Mouse (Mus musculus) stomach, postnatal 0 days (tissue): ENCODE data around the gene Elfn1. TPM values are rescaled to one million over a fixed set of nuclear protein-coding genes. Genes with fewer than 3 reads are reported as not detected.

ENCODE experiments used
- ATAC-seq: fragments of 200-750 bp; cut with Nextera tagmentation; 2 replicates; pipeline ENCODE4 v1.8.0; 2017; ENCODE audit not compliant: low FRiP score, low TSS enrichment
- DNase-seq: peaks from one replicate; pipeline ENCODE4 v3.0.0-alpha.2; 2016; ENCODE audit warnings: low spot score
- H3K27ac ChIP-seq: fragments of 300-500 bp; sonication (generic); replicated peaks from 2 replicates; pipeline ENCODE4 v1.5.1; 2014; ENCODE audit warnings: mild to moderate bottlenecking, control low read depth
- H3K27me3 ChIP-seq: fragments of 300-500 bp; sonication (generic); 2 replicates; pipeline ENCODE4 v1.6.1; 2014; ENCODE audit warnings: low read length; ENCODE audit not compliant: control insufficient read depth, insufficient read depth
- H3K36me3 ChIP-seq: fragments of 300-500 bp; sonication (generic); 2 replicates; pipeline ENCODE4 v1.6.1; 2014; ENCODE audit warnings: low read length, mixed read lengths; ENCODE audit not compliant: control insufficient read depth, insufficient read depth
- H3K4me1 ChIP-seq: fragments of 300-500 bp; sonication (generic); replicated peaks from 2 replicates; pipeline ENCODE4 v1.6.1; 2014; ENCODE audit warnings: antibody characterized with exemption; ENCODE audit not compliant: control insufficient read depth, insufficient read depth
- H3K4me2 ChIP-seq: fragments of 300-500 bp; sonication (generic); replicated peaks from 2 replicates; pipeline ENCODE4 v1.6.1; 2014; ENCODE audit warnings: low read depth, mild to moderate bottlenecking, control low read depth, moderate library complexity
- H3K4me3 ChIP-seq: fragments of 300-500 bp; sonication (generic); 2 replicates; pipeline ENCODE4 v1.5.1; 2014; ENCODE audit warnings: low read depth, low read length, control low read depth
- H3K9ac ChIP-seq: fragments of 300-500 bp; sonication (generic); 2 replicates; pipeline ENCODE4 v1.6.1; 2014; ENCODE audit warnings: mild to moderate bottlenecking, low read length, control low read depth, mixed read lengths
- H3K9me3 ChIP-seq: fragments of 300-500 bp; sonication (generic); 2 replicates; pipeline ENCODE4 v1.6.1; 2016; ENCODE audit warnings: low read length; ENCODE audit not compliant: control insufficient read depth
- CTCF ChIP-seq: IDR thresholded peaks from 2 replicates; pipeline ENCODE4 v1.5.1; 2016; ENCODE audit warnings: antibody characterized with exemption, low read depth, mild to moderate bottlenecking, moderate library complexity
- EP300 ChIP-seq: optimal IDR thresholded peaks from 2 replicates; pipeline ENCODE3; 2016; ENCODE audit warnings: antibody characterized with exemption
- WGBS: fragments of 180-500 bp; shearing (Covaris S2); extraction: QIAGEN DNeasy Blood & Tissue Kit; methylation state at CpG from one replicate; pipeline ENCODE4 v1.1.7; 2014; 5-methylcytosine and 5-hydroxymethylcytosine counted together
- polyA plus RNA-seq: library from polyadenylated mRNA; unstranded; fragments of >200 nt; fragmentation: Nextera tagmentation; extraction: Ambion mirVana; gene quantifications from 2 replicates; pipeline ENCODE4 v1.2.1, GENCODE M21; 2015

Elfn1 gene
- polyA plus RNA-seq, 1 experiment from 2014 or later, result 0.12 TPM

DNA sequence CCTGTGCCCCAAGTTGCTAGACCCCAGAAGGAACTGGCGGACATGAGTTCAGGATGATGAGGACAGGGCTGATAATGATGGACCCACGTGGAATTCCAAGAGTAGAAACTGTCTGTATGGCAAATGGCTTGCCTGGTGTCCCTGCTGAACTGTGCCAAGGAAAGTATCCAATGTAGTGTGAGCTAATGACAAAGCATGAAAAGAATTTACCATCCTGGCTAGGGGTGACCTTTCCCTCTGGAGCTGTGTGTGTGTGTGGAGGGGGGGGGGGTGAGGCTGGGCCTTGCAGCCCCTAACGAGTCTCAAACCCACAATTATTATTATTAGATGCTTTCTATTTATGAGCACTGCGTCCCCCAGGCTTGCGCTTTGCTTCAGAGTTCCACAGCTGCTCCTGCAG is 105.9 kb downstream of the Elfn1 start:
- H3K27ac ChIP-seq, result no peak overlapping the region
- WGBS, result 72% methylated on average over 5 of the region's 5 CpGs
- no peaks in the 10 kb centered on the region for H3K4me1 ChIP-seq
- no peaks in the 10 kb centered on the region for H3K9me3 ChIP-seq
- H3K27me3 ChIP-seq, result no peaks in the 10 kb centered on the region
- H3K4me3 ChIP-seq, result no peak overlapping the region
- no peak overlapping the region for H3K4me2 ChIP-seq
- H3K36me3 ChIP-seq, result no peaks in the 10 kb centered on the region
- no peak for TF ChIP-seq EP300
- TF ChIP-seq CTCF, result no peak
- no peak overlapping the region for H3K9ac ChIP-seq
- no peak for ATAC-seq
- no peak for DNase-seq

DNA sequence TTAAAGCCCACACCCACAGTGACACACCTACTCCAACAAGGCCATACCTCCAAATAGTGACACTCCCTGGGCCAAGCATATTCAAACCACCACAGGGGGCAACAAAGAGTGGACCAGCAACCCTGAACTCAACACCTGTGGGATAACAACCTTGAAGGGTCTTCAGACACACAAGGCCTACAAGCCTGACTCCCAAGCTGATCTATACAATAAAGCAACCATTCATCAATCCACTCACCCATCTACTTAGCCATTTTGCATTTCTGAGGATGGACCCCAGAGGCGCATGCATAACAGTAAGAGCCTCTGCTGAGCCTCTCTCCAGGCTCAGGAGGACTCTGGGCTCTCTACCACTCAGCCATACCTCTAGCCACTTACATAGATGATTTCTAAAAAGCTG is 109.2 kb downstream of the Elfn1 start:
- H3K4me3 ChIP-seq, result no peak overlapping the region
- ATAC-seq, result no peak
- DNase-seq, result no peak
- no peaks in the 10 kb centered on the region for H3K4me1 ChIP-seq
- no peak overlapping the region for H3K4me2 ChIP-seq
- H3K36me3 ChIP-seq, result no peaks in the 10 kb centered on the region
- H3K9ac ChIP-seq, result no peak overlapping the region
- H3K9me3 ChIP-seq, result no peaks in the 10 kb centered on the region
- H3K27ac ChIP-seq, result no peak overlapping the region
- H3K27me3 ChIP-seq, result no peaks in the 10 kb centered on the region
- no peak for TF ChIP-seq EP300
- TF ChIP-seq CTCF, result no peak
- 96% methylated on average over 1 of the region's 1 CpGs for WGBS

DNA sequence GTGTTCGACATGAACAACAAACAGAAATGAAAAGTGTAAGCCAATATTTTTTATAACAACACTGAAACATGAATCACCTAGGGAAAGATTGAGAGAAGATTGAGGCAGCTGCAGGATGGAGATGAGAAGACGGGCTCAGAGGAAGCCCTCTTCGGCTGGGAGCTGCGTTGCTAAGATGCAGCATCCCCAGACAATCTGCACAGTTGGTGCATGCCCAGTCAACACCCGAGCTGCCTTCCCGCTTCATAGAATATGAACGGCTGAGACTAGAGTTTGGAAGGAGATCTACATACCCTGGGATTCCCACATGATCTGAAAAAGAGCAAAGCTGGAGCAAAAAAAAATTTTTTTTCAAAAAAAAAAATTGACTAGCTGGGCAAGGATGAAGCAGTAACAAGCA is 111.0 kb downstream of the Elfn1 start:
- H3K27ac ChIP-seq, result no peak overlapping the region
- H3K9ac ChIP-seq, result no peak overlapping the region
- no peaks in the 10 kb centered on the region for H3K36me3 ChIP-seq
- DNase-seq, result no peak
- H3K9me3 ChIP-seq, result no peaks in the 10 kb centered on the region
- no peak overlapping the region for H3K4me2 ChIP-seq
- no peak for ATAC-seq
- TF ChIP-seq CTCF, result no peak
- TF ChIP-seq EP300, result no peak
- H3K4me1 ChIP-seq, result no peaks in the 10 kb centered on the region
- H3K4me3 ChIP-seq, result no peak overlapping the region
- no peaks in the 10 kb centered on the region for H3K27me3 ChIP-seq
- 92% methylated on average over 7 of the region's 7 CpGs for WGBS

DNA sequence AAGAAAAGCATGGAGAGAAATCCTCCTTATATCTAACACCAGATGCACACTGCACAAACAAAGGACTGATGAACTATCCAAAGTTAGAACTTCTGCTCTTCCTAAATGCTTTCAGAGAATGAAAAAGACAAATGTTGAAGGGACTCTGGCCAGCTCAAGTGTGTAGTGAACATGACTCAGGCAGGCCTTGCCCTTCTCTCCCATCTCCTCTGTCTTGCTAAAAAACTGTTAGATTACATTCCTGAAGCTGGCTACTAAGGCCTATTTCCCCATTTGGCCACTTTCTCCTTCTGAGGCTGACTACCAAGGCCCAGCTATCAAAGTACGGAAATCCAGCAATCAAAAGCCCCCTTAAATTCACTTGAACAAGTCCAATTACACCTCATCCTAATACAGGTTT is 111.9 kb downstream of the Elfn1 start:
- H3K27ac ChIP-seq, result no peak overlapping the region
- TF ChIP-seq EP300, result no peak
- TF ChIP-seq CTCF, result no peak
- no peak overlapping the region for H3K4me2 ChIP-seq
- H3K9me3 ChIP-seq, result no peaks in the 10 kb centered on the region
- ATAC-seq (no peak), DNase-seq (no peak)
- no peaks in the 10 kb centered on the region for H3K4me1 ChIP-seq
- no peak overlapping the region for H3K9ac ChIP-seq
- 95% methylated on average over 1 of the region's 1 CpGs for WGBS
- H3K36me3 ChIP-seq, result no peaks in the 10 kb centered on the region
- no peaks in the 10 kb centered on the region for H3K27me3 ChIP-seq
- H3K4me3 ChIP-seq, result no peak overlapping the region

DNA sequence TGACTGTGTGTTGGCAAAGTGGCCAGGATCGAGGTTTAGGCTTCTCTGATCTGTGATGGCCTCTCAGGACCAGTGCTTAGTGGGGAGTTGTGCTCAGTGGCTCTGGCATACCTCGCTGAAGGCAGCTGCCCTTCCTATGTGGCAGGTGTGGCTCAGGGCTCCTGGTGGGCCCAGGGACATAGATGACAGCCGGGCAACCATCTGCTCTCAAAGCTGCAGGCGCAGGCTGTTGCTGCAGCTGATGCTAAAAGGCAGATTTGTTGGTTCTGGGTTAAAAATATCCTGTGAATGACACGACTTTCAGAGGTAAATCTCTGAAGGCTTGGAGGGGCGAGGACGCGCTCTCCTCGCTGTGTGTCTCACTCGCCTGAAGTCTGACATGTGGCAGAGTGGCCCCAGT is 114.0 kb downstream of the Elfn1 start:
- DNase-seq, result no peak
- H3K4me2 ChIP-seq, result no peak overlapping the region
- WGBS, result 82% methylated on average over 10 of the region's 10 CpGs
- no peaks in the 10 kb centered on the region for H3K9me3 ChIP-seq
- H3K4me3 ChIP-seq, result no peak overlapping the region
- TF ChIP-seq CTCF (no peak), EP300 (no peak)
- no peaks in the 10 kb centered on the region for H3K4me1 ChIP-seq
- no peak for ATAC-seq
- H3K36me3 ChIP-seq, result no peaks in the 10 kb centered on the region
- H3K27me3 ChIP-seq, result no peaks in the 10 kb centered on the region
- no peak overlapping the region for H3K27ac ChIP-seq
- H3K9ac ChIP-seq, result no peak overlapping the region

DNA sequence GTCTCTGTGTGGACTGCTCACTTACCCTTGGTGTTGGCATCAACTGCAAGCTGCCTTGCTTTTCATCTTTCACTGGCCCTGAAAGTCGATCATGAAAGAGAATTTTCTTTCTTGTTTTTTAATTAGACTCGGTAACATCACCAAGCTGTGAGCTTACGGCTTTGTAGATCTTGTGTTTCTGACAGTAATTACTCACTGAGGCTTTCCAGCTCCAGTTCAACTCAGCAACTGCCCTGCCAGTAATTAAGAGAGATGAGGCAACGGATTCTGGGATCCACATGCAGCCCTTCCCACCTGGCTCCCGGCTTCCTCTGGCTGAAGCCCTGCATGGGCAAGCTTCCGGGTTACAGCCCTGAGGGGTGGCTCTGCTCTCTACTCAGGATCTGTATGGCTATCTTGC is 115.1 kb downstream of the Elfn1 start:
- Histone ChIP-seq H3K4me3 (no peak overlapping the region), H3K4me1 (no peaks in the 10 kb centered on the region), H3K27ac (no peak overlapping the region), H3K9me3 (no peaks in the 10 kb centered on the region), H3K9ac (no peak overlapping the region), H3K36me3 (no peaks in the 10 kb centered on the region), H3K27me3 (no peaks in the 10 kb centered on the region), H3K4me2 (no peak overlapping the region)
- no peak for DNase-seq
- TF ChIP-seq CTCF, result no peak
- TF ChIP-seq EP300, result no peak
- ATAC-seq, result no peak
- 75% methylated on average over 6 of the region's 6 CpGs for WGBS
